Mouse (Mus musculus) midbrain, embryonic 10.5 days (tissue): Measurements from ENCODE around the gene Ffar2. TPM values are rescaled to one million over a fixed set of nuclear protein-coding genes. Genes with fewer than 3 reads are reported as not detected.
"Not testable (repeated sequence)": the region's sequence is repeated elsewhere in the genome, so short reads cannot be mapped to it uniquely, and the experiment has no call there.

Source experiments
- DNase-seq: peaks from one replicate; pipeline ENCODE4 v3.0.0-alpha.2; 2017; ENCODE audit warnings: low spot score
- H3K27ac ChIP-seq: fragments of 300-500 bp; sonication (generic); replicated peaks from 2 replicates; pipeline ENCODE4 v1.5.1; 2016; ENCODE audit warnings: mild to moderate bottlenecking
- H3K27me3 ChIP-seq: fragments of 300-500 bp; sonication (generic); 2 replicates; pipeline ENCODE4 v1.6.1; 2016; ENCODE audit warnings: low read depth, mild to moderate bottlenecking; ENCODE audit not compliant: poor library complexity, severe bottlenecking
- H3K36me3 ChIP-seq: fragments of 300-500 bp; sonication (generic); 2 replicates; pipeline ENCODE4 v1.6.1; 2016; ENCODE audit warnings: mild to moderate bottlenecking, moderate library complexity
- H3K4me1 ChIP-seq: fragments of 300-500 bp; sonication (generic); 2 replicates; pipeline ENCODE4 v1.6.1; 2016
- H3K4me3 ChIP-seq: fragments of 300-500 bp; sonication (generic); 2 replicates; pipeline ENCODE4 v1.5.1; 2016; ENCODE audit warnings: mild to moderate bottlenecking, moderate library complexity
- H3K9me3 ChIP-seq: fragments of 300-500 bp; sonication (generic); replicated peaks from 2 replicates; pipeline ENCODE4 v1.6.1; 2016; ENCODE audit warnings: mild to moderate bottlenecking
- WGBS: fragments of 180-500 bp; shearing (Covaris S2); methylation state at CpG from one replicate; pipeline ENCODE4 v1.1.7; 2016; 5-methylcytosine and 5-hydroxymethylcytosine counted together
- polyA plus RNA-seq: library from polyadenylated mRNA; unstranded; fragments of >200 nt; fragmentation: Nextera tagmentation; extraction: Ambion mirVana; gene quantifications from 2 replicates; pipeline ENCODE4 v1.2.1, GENCODE M21; 2016

Gene Ffar2
- polyA plus RNA-seq, 1 experiment from 2014 or later, result not detected

DNA sequence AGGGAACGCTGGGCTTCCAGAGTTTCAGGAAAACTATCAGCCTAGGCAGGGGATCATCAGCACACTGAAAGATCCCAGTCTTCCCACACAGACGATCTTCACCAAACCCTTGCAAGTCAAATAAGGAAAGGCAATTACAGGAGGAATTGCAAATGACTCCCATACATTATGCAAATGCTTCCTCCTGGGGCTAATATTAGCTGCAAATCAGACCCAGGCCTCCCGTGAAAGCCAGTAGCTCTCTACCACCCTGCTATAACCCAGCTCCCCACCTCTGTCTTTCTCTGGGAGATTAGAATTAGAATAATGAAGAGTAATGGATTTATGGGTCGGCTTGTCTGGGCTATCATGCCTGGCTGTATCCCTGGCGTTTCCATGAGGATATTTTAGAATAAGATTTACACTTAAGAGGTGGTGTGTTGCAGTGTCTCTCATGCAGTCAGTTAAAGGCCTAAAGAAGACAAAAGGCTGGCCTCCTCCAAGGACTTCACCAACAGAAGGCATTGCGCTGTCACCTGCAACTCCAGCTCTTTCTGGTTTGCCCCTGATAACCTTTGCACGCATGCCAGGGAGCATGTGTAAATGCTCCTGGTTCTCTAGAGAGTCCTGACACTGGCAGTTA, 21.2 kb upstream of the Ffar2 start:
- no peaks in the 10 kb centered on the region for H3K27me3 ChIP-seq
- WGBS, result 51% methylated on average over 7 of the region's 7 CpGs
- no peaks in the 10 kb centered on the region for H3K9me3 ChIP-seq
- no peak overlapping the region for H3K27ac ChIP-seq
- H3K4me3 ChIP-seq, result no peak overlapping the region
- H3K36me3 ChIP-seq, result no peaks in the 10 kb centered on the region
- no peak for DNase-seq
- 0 out of 2 replicates have a peak, but pooled peaks cover 5% of the 10 kb centered on the region for H3K4me1 ChIP-seq

DNA sequence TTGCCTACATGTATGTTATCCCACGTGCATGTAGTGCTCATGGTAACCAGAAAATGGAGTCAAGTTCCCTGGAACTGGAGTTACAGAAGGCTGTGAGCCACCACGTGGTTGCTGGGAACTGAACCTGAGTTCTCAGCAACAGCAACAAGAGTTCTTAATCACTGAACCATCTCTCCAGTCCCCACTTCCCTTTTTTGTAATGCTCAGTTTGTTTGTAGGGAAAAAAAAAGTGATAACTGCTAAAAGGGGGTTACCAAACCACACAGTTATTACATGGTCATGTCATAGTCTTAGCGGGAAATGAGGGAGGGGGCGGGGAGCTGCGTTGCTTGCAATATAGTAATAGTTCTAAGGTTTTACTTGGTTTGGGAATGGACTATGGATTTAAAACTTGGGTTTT, 18.5 kb upstream of the Ffar2 start:
- no peak for DNase-seq
- Histone ChIP-seq H3K27me3 (no peaks in the 10 kb centered on the region), H3K9me3 (no peaks in the 10 kb centered on the region), H3K27ac (no peak overlapping the region), H3K36me3 (no peaks in the 10 kb centered on the region), H3K4me3 (no peak overlapping the region), H3K4me1 (0 out of 2 replicates have a peak, but pooled peaks cover 5% of the 10 kb centered on the region)
- 89% methylated on average over 5 of the region's 5 CpGs for WGBS

GRCm38 (mm10) chr7:30841379-30841778, 17.8 kb upstream of the Ffar2 start:
- Histone ChIP-seq H3K27me3 (no peaks in the 10 kb centered on the region), H3K27ac (no peak overlapping the region), H3K4me1 (0 out of 2 replicates have a peak, but pooled peaks cover 5% of the 10 kb centered on the region), H3K36me3 (no peaks in the 10 kb centered on the region), H3K4me3 (no peak overlapping the region), H3K9me3 (no peaks in the 10 kb centered on the region)
- no peak for DNase-seq
- WGBS, result 93% methylated on average over 4 of the region's 4 CpGs

GRCm38 (mm10) chr7:30840306-30840705, 16.7 kb upstream of the Ffar2 start:
- WGBS, result 79% methylated on average over 3 of the region's 3 CpGs
- 0 out of 2 replicates have a peak, but pooled peaks cover 5% of the 10 kb centered on the region for H3K4me1 ChIP-seq
- H3K36me3 ChIP-seq, result no peaks in the 10 kb centered on the region
- H3K4me3 ChIP-seq, result no peak overlapping the region
- no peak overlapping the region for H3K27ac ChIP-seq
- H3K27me3 ChIP-seq, result no peaks in the 10 kb centered on the region
- DNase-seq, result no peak
- no peaks in the 10 kb centered on the region for H3K9me3 ChIP-seq

GRCm38 (mm10) chr7:30837277-30837676, 13.7 kb upstream of the Ffar2 start:
- DNase-seq, result no peak
- Histone ChIP-seq H3K4me1 (no peaks in the 10 kb centered on the region), H3K36me3 (no peaks in the 10 kb centered on the region), H3K4me3 (no peak overlapping the region), H3K27ac (no peak overlapping the region), H3K9me3 (no peaks in the 10 kb centered on the region), H3K27me3 (no peaks in the 10 kb centered on the region)

- not testable (repeated sequence) for H3K4me1 ChIP-seq, DNase-seq, H3K36me3 ChIP-seq, H3K4me3 ChIP-seq, H3K27me3 ChIP-seq, H3K27ac ChIP-seq, H3K9me3 ChIP-seq
- WGBS, result 42% methylated on average over 9 of the region's 11 CpGs
Observed at GRCm38 (mm10) chr7:30832684-30833083, 9.1 kb upstream of the Ffar2 start.

DNA sequence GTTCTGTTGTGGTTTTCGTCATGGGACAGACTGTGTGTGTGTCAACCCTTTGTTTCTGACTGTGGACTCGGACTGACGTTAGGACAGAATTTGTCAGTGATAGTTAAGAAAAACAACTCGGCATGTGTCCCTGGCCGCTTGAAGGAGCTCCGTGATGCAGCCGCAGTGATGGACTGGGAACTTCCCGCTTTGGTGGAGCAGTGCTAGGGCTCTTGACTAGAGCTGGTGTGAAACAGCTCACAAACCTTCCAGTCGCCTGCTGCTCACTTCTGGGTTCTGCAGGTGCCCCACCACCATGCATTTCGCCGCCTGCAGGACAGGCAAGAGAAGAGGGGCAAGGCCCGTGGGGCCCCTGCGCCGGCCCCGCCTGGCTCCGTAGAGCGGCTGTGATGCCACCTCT, 8.7 kb upstream of the Ffar2 start:
- WGBS, result 68% methylated on average over 15 of the region's 17 CpGs
- H3K4me1 ChIP-seq, result no peaks in the 10 kb centered on the region
- H3K27me3 ChIP-seq, result no peaks in the 10 kb centered on the region
- H3K36me3 ChIP-seq, result no peaks in the 10 kb centered on the region
- no peaks in the 10 kb centered on the region for H3K9me3 ChIP-seq
- H3K27ac ChIP-seq, result no peak overlapping the region
- H3K4me3 ChIP-seq, result no peak overlapping the region
- DNase-seq, result no peak

- H3K27me3 ChIP-seq, result no peaks in the 10 kb centered on the region
- H3K27ac ChIP-seq, result no peak overlapping the region
- no peaks in the 10 kb centered on the region for H3K4me1 ChIP-seq
- no peaks in the 10 kb centered on the region for H3K36me3 ChIP-seq
- H3K9me3 ChIP-seq, result no peaks in the 10 kb centered on the region
- WGBS, result 74% methylated on average over 3 of the region's 3 CpGs
- no peak for DNase-seq
- H3K4me3 ChIP-seq, result no peak overlapping the region
Observed at GRCm38 (mm10) chr7:30829428-30829827, 5.9 kb upstream of the Ffar2 start.

- not testable (repeated sequence) for H3K4me3 ChIP-seq, H3K36me3 ChIP-seq, H3K27me3 ChIP-seq, H3K9me3 ChIP-seq, DNase-seq, H3K27ac ChIP-seq, H3K4me1 ChIP-seq
Observed at GRCm38 (mm10) chr7:30828871-30829270, 5.3 kb upstream of the Ffar2 start.

- Histone ChIP-seq H3K27ac (no peak overlapping the region), H3K9me3 (no peaks in the 10 kb centered on the region), H3K27me3 (no peaks in the 10 kb centered on the region), H3K4me1 (no peaks in the 10 kb centered on the region), H3K4me3 (no peak overlapping the region), H3K36me3 (no peaks in the 10 kb centered on the region)
- DNase-seq, result no peak
- WGBS, result 93% methylated on average over 10 of the region's 10 CpGs
Observed at GRCm38 (mm10) chr7:30826660-30827059, 3.1 kb upstream of the Ffar2 start.

GRCm38 (mm10) chr7:30824306-30824705, 731 bp upstream of the Ffar2 start:
- no peaks in the 10 kb centered on the region for H3K36me3 ChIP-seq
- no peaks in the 10 kb centered on the region for H3K27me3 ChIP-seq
- no peak overlapping the region for H3K4me3 ChIP-seq
- H3K9me3 ChIP-seq, result no peaks in the 10 kb centered on the region
- no peak overlapping the region for H3K27ac ChIP-seq
- 98% methylated on average over 3 of the region's 3 CpGs for WGBS
- H3K4me1 ChIP-seq, result no peaks in the 10 kb centered on the region
- no peak for DNase-seq

GRCm38 (mm10) chr7:30821532-30821931, 2.0 kb downstream of the Ffar2 start:
- no peak overlapping the region for H3K27ac ChIP-seq
- no peak for DNase-seq
- H3K4me1 ChIP-seq, result no peaks in the 10 kb centered on the region
- no peaks in the 10 kb centered on the region for H3K36me3 ChIP-seq
- H3K4me3 ChIP-seq, result no peak overlapping the region
- no peaks in the 10 kb centered on the region for H3K9me3 ChIP-seq
- 74% methylated on average over 5 of the region's 5 CpGs for WGBS
- no peaks in the 10 kb centered on the region for H3K27me3 ChIP-seq

- Histone ChIP-seq H3K27me3 (no peaks in the 10 kb centered on the region), H3K27ac (no peak overlapping the region), H3K4me3 (no peak overlapping the region), H3K9me3 (no peaks in the 10 kb centered on the region), H3K4me1 (no peaks in the 10 kb centered on the region), H3K36me3 (no peaks in the 10 kb centered on the region)
- 73% methylated on average over 7 of the region's 7 CpGs for WGBS
- no peak for DNase-seq
Observed at GRCm38 (mm10) chr7:30820854-30821445, 2.6 kb downstream of the Ffar2 start.
